Mouse (Mus musculus): ENCODE results near the gene Rbm28. TPM values are rescaled to one million over a fixed set of nuclear protein-coding genes. Genes with fewer than 3 reads are reported as not detected.

Gene Rbm28
- polyA plus RNA-seq, 1 experiment, result 43.8 TPM

DNA sequence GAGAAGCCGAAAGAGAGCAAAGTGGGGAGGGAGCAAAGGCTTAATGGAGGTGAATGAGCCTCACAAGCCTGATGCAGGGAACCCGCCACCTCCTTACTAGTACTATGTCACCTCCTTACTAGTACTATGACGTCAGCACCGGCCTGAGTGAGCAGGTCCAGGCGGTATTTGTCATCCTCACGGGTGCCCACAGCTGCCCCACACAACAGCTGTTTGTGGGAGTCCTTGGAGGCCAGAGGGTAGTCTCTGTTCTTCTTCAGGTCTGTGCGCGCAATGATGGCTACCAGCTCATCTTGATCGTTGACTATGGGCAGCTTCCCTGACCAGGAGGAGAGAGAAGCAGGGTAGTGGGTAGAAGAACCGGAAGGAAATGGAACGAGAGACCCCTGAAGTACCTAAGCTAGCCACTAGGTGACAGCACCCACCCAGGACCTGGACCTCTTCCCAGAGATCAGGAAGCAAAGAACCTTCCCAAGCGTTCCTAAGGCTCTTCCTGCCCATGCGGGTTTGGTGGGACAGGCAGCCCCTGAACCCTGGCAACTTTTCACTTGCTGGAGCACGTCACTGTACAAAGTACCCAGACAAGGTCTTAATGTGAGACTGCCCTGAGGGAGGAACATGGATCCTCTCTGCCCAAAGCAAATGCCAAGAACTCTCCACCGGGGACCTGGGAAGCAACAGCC lies 40.3 kb upstream of the Rbm28 start:
- TF ChIP-seq CTCF (IDR thresholded peaks at IDR 0.05; ENCODE audit: low read depth, low read length), result peak; percentile 94
- no peak for TF ChIP-seq POLR2A (IDR thresholded peaks at IDR 0.05; ENCODE audit: borderline replicate concordance, low read depth, low read length)
- H3K4me3 ChIP-seq (ENCODE audit: insufficient read depth, low read length), result no peak overlapping the region
- peaks cover 7% of the 10 kb centered on the region for H3K4me1 ChIP-seq (ENCODE audit: control insufficient read depth, insufficient read depth, low read length)
- H3K27ac ChIP-seq (ENCODE audit: insufficient read depth, low read depth, low read length), result no peak overlapping the region

DNA sequence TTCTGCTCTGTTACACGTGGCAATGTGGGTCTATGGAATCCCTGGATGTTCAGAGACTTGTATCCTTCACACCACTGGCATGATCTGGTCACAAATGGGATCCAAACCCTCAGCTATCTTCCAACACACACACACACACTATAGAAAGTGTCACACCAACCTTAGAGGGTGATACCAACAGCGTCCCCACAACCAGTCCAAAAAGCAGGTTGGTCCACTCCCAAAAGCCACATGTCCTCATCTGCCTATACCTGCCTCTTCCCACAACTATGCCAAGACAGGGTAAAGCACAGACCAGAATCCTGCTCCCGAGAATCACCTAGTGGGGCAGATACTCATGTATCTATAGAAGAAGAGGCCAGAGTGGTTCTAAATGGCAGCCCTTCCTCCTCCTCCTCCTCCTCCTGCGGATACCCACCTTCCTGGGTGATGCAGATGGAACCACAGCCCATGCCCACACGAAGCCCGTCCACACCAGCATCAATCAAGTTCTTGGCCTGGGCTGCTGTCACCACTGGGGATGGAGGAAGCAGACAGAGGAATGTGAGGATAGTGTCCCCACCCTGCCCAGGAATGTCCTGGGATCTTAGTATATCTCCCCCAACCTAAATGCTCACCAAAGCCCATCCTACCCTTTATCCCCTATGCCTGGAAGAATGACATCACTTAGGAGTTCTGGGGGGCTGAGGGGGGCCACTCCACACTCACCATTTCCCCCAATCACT lies 39.2 kb upstream of the Rbm28 start:
- no peak overlapping the region for H3K4me3 ChIP-seq (ENCODE audit: insufficient read depth, low read length)
- TF ChIP-seq CTCF (IDR thresholded peaks at IDR 0.05; ENCODE audit: low read depth, low read length), result no peak
- H3K4me1 ChIP-seq (ENCODE audit: control insufficient read depth, insufficient read depth, low read length), result peaks cover 4% of the 10 kb centered on the region
- H3K27ac ChIP-seq (ENCODE audit: insufficient read depth, low read depth, low read length), result no peak overlapping the region

DNA sequence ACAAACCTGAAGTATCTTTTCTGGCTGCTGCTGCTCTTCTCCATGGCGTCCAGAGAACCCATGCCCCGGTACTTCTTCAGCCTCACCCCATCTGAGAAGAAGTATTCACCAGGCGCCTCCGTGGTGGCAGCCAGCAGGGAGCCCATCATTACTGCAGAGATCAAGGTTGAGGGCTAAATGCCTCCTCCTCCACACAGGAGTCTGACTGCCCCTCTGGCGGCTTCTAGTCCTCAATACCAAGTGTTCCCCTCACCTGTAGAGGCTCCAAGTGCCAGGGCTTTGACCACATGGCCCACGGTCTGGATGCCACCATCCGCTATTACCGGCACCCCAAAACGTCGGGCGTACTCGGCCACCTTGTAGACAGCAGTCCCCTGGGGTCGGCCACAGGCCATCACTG lies 38.3 kb upstream of the Rbm28 start:
- H3K4me3 ChIP-seq (ENCODE audit: insufficient read depth, low read length), result no peak overlapping the region
- TF ChIP-seq POLR2A (IDR thresholded peaks at IDR 0.05; ENCODE audit: borderline replicate concordance, low read depth, low read length) (no peak), CTCF (IDR thresholded peaks at IDR 0.05; ENCODE audit: low read depth, low read length) (no peak)
- no peak overlapping the region for H3K27ac ChIP-seq (ENCODE audit: insufficient read depth, low read depth, low read length)
- peaks cover 4% of the 10 kb centered on the region for H3K4me1 ChIP-seq (ENCODE audit: control insufficient read depth, insufficient read depth, low read length)

DNA sequence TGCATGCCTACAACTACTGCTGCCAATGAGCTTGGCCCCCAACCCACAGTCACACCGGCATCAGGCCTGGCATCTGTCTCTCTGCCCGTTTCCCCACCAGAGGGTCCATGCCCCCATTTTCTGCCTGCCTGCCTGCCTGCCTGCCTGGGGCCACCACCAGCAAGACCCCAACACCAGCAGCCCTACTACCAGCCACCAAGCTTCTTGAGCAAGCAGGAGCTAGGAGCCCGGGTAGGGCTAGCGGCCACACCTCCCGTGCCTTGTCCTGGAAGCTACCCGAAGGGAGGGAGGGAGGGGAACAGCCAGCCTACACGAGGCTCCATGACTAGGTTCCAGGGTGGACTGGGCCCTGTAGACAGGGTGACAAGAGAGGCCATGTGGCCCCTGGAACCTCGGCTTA lies 37.2 kb upstream of the Rbm28 start:
- TF ChIP-seq CTCF (IDR thresholded peaks at IDR 0.05; ENCODE audit: low read depth, low read length), result no peak
- TF ChIP-seq POLR2A (IDR thresholded peaks at IDR 0.05; ENCODE audit: borderline replicate concordance, low read depth, low read length), result no peak

DNA sequence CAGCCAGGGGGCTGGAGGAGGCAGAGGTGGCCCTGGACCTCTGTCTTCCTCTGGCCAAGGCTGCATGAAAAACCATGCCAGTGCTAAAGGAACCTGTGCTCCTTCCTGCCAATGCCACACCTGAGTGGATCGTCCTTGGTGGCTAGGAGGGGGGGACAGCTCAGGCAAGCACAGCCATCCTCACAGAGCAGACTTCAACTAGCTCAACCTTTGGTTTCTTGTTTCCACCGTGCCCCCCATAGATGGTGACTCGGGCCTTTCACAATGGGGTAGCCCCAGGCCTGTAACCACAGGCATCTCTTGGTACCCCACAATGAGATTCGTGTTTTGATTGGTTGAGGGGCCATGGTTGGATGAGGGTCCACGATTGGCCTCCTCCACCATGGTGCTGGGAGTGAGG lies 36.5 kb upstream of the Rbm28 start:
- no peak for TF ChIP-seq POLR2A (IDR thresholded peaks at IDR 0.05; ENCODE audit: borderline replicate concordance, low read depth, low read length)
- TF ChIP-seq CTCF (IDR thresholded peaks at IDR 0.05; ENCODE audit: low read depth, low read length), result no peak
- Histone ChIP-seq H3K27ac (ENCODE audit: insufficient read depth, low read depth, low read length) (no peak overlapping the region), H3K4me3 (ENCODE audit: insufficient read depth, low read length) (no peak overlapping the region), H3K4me1 (ENCODE audit: control insufficient read depth, insufficient read depth, low read length) (peaks cover 4% of the 10 kb centered on the region)

More for the DNA sequence above, 37.2 kb upstream of the Rbm28 start:
- Histone ChIP-seq H3K4me1 (ENCODE audit: control insufficient read depth, insufficient read depth, low read length) (peaks cover 4% of the 10 kb centered on the region), H3K27ac (ENCODE audit: insufficient read depth, low read depth, low read length) (no peak overlapping the region), H3K4me3 (ENCODE audit: insufficient read depth, low read length) (no peak overlapping the region)

DNA sequence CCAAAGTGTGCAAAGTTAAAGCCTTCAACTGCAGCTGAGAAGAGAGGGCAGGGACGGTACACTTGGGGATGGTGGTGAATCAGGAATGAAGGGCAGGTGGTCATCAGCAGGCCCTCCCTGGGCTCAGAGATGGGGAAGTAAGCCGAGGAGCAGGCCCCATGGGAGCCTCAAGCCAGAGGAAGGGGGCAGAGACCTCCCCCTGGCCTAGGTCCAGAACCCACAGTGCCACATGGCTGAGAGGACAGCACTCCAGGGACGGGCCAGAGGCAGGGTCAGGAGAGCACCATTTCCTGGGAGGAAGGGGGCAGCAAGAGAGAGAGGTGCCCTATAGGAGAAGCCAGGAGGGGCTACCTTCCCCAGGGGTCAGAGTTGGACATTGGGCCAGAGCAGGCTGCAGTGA lies 35.7 kb upstream of the Rbm28 start:
- Histone ChIP-seq H3K27ac (ENCODE audit: insufficient read depth, low read depth, low read length) (no peak overlapping the region), H3K4me3 (ENCODE audit: insufficient read depth, low read length) (no peak overlapping the region), H3K4me1 (ENCODE audit: control insufficient read depth, insufficient read depth, low read length) (peaks cover 4% of the 10 kb centered on the region)
- TF ChIP-seq CTCF (IDR thresholded peaks at IDR 0.05; ENCODE audit: low read depth, low read length), result no peak
- TF ChIP-seq POLR2A (IDR thresholded peaks at IDR 0.05; ENCODE audit: borderline replicate concordance, low read depth, low read length), result no peak

DNA sequence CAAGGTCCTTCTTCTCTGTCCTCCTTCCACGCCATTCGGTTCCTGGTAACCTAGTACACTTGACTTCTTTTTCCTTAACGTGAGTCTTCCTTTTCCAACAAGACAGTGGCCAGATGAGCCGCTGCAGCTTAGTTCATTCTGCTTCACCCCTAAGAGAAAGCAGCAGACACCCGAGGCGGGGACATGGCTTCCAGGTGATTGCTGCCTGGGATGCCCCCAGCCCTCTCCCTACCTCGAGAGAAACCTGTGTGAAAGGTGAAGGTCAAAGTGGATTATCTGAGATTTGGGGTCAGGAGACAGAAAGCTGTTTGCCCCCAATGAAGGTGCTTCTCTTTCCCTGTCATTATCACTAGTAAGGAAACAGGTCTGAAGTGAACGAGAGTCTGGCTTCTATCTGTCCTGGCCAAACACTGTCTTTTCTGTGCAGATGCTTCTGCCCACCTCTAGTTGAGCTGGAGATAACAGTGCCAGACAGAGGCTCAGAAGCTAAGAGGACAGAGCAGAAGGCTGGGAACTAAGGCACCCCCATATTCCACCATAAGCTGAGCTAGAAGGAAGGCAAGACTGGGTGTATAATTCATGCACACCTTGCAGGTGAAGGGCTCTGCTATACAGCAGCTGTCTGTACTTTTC lies 34.5 kb upstream of the Rbm28 start:
- Histone ChIP-seq H3K27ac (ENCODE audit: insufficient read depth, low read depth, low read length) (no peak overlapping the region), H3K4me3 (ENCODE audit: insufficient read depth, low read length) (no peak overlapping the region), H3K4me1 (ENCODE audit: control insufficient read depth, insufficient read depth, low read length) (peaks cover 4% of the 10 kb centered on the region)
- no peak for TF ChIP-seq CTCF (IDR thresholded peaks at IDR 0.05; ENCODE audit: low read depth, low read length)
- no peak for TF ChIP-seq POLR2A (IDR thresholded peaks at IDR 0.05; ENCODE audit: borderline replicate concordance, low read depth, low read length)

DNA sequence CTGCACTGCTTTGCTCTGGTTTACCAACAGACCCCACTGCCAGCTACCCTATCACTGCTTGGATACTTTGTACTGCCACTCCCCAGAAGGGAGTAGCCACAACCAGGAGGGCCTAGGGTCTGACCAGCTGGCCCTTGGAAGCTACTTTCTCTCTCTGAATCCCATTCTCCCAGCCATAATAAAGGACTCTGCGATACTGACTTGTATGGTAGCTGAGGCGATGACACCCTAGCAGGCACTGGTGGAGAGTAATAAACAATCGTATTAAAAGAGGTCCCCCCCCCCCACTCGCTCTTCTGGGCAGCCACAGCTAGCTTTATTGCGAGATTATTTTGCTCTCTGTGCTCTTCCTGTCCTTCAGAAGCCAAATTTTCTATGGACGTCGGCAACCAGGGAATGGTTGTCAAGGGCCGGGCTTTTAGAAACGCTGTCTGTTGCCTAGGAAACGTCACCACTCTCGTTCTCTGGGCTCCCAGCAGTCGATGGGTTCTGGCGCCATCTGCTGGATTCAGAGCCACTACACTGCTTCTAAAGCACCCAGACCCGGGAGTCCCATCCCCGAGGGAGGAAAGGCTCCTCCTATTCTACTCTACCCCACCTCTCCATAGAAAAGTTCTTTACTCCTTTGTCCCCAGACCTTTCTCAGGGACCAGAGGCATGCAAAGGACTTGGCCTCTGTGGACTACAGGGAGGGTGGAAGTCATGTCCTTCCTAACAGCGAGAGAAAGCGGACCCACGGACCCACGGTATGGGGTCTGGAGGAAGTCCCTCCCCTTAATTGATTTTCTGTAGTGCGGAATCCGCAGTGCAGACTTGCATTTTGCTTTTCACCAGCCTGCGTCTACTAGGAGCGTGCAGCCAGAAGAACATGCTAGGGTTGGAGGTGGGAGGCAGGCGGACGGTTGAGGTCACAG lies 33.8 kb upstream of the Rbm28 start:
- H3K4me3 ChIP-seq (ENCODE audit: insufficient read depth, low read length), result no peak overlapping the region
- H3K4me1 ChIP-seq (ENCODE audit: control insufficient read depth, insufficient read depth, low read length), result peaks cover 7% of the 10 kb centered on the region
- no peak overlapping the region for H3K27ac ChIP-seq (ENCODE audit: insufficient read depth, low read depth, low read length)
- TF ChIP-seq POLR2A (IDR thresholded peaks at IDR 0.05; ENCODE audit: borderline replicate concordance, low read depth, low read length) (no peak), CTCF (IDR thresholded peaks at IDR 0.05; ENCODE audit: low read depth, low read length) (peak; percentile 57)

DNA sequence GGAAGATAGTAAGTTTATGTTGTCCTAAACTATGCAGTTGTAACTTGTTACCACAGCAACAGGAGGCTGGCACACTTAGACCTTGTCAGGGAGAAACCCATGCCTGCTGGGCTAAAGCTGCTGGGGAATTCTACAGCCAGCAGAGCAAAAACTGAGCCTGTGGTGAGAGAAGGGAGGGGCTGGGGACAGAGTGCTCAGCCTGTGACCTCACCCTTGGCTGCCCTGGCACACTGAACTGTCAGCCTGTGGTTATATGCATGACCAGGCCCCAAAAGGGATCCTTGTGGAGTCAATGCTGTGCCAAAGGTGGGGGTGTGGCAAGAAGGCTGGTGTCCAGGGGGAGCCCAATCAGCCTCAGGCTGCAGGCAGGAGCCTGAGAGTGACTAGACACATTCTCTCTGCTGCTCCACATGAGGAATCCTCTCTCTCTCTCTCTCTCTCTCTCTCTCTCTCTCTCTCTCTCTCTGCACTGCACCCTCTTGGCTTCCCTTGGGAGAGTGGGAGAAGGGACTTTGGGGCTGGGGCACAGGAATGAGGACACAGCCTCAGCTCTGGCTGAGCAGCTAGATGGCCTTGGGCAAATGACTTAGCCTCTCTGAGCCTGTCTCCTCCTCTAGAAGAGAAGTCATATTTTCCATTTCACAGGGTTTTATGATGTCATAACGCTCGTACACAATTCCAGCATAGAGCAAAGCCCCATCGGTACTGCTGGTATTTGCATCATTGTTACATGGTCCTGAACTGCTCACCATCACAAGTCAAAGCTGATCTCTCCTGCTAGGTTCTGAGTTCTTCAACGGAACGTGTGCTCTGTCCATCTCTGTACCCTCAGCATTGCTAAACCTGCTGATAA lies 31.3 kb upstream of the Rbm28 start:
- no peak for TF ChIP-seq POLR2A (IDR thresholded peaks at IDR 0.05; ENCODE audit: borderline replicate concordance, low read depth, low read length)
- peaks cover 7% of the 10 kb centered on the region for H3K4me1 ChIP-seq (ENCODE audit: control insufficient read depth, insufficient read depth, low read length)
- H3K27ac ChIP-seq (ENCODE audit: insufficient read depth, low read depth, low read length), result no peak overlapping the region
- no peak overlapping the region for H3K4me3 ChIP-seq (ENCODE audit: insufficient read depth, low read length)

Data from bone marrow macrophage, adult 2 months (primary cell).